Mouse (Mus musculus) forebrain, postnatal 0 days (tissue): ENCODE results near the gene Rnf8. TPM values are rescaled to one million over a fixed set of nuclear protein-coding genes. Genes with fewer than 3 reads are reported as not detected.

ENCODE experiments used
- ATAC-seq: fragments of 200-750 bp; cut with Nextera tagmentation; 2 replicates; pipeline ENCODE4 v1.8.0; 2017; ENCODE audit warnings: mild to moderate bottlenecking, moderate library complexity
- DNase-seq: peaks from one replicate; pipeline ENCODE4 v3.0.0-alpha.2; 2015
- H3K27ac ChIP-seq: fragments of 300-500 bp; sonication (generic); 2 replicates; pipeline ENCODE4 v1.5.1; 2014; ENCODE audit warnings: low read depth, mild to moderate bottlenecking, antibody characterized with exemption, low read length, moderate library complexity, mixed read lengths
- H3K27me3 ChIP-seq: fragments of 300-500 bp; sonication (generic); 2 replicates; pipeline ENCODE4 v1.6.1; 2014; ENCODE audit warnings: mild to moderate bottlenecking, low read length, mixed read lengths; ENCODE audit not compliant: insufficient read depth
- H3K36me3 ChIP-seq: fragments of 300-500 bp; sonication (generic); 2 replicates; pipeline ENCODE4 v1.6.1; 2014; ENCODE audit warnings: mild to moderate bottlenecking, moderate library complexity; ENCODE audit not compliant: insufficient read depth
- H3K4me1 ChIP-seq: fragments of 300-500 bp; sonication (generic); 2 replicates; pipeline ENCODE4 v1.6.1; 2014; ENCODE audit warnings: antibody characterized with exemption; ENCODE audit not compliant: insufficient read depth
- H3K4me2 ChIP-seq: fragments of 300-500 bp; sonication (generic); 2 replicates; pipeline ENCODE4 v1.6.1; 2014; ENCODE audit warnings: low read depth, mild to moderate bottlenecking, moderate library complexity
- H3K4me3 ChIP-seq: fragments of 300-500 bp; sonication (generic); 2 replicates; pipeline ENCODE4 v1.5.1; 2014; ENCODE audit warnings: low read depth, low read length, mixed read lengths
- H3K9ac ChIP-seq: fragments of 300-500 bp; sonication (generic); 2 replicates; pipeline ENCODE4 v1.6.1; 2014; ENCODE audit warnings: mild to moderate bottlenecking
- H3K9me3 ChIP-seq: fragments of 300-500 bp; sonication (generic); 2 replicates; pipeline ENCODE4 v1.6.1; 2016; ENCODE audit warnings: low read length
- CTCF ChIP-seq: sonication (generic); IDR thresholded peaks from 2 replicates; pipeline ENCODE4 v1.5.1; 2016; ENCODE audit warnings: antibody characterized with exemption, control low read depth, low read depth
- WGBS: fragments of 180-500 bp; shearing (Covaris S2); extraction: QIAGEN DNeasy Blood & Tissue Kit; methylation state at CpG from one replicate; pipeline ENCODE4 v1.1.7; 2014; 5-methylcytosine and 5-hydroxymethylcytosine counted together
- polyA plus RNA-seq: library from polyadenylated mRNA; unstranded; fragments of >200 nt; fragmentation: Nextera tagmentation; extraction: Ambion mirVana; gene quantifications from 2 replicates; pipeline ENCODE4 v1.2.1, GENCODE M21; 2015
- total RNA-seq: library from RNA; depleted of rRNA; stranded (reverse); fragments of >200 nt; gene quantifications from 2 replicates; pipeline ENCODE4 v1.2.3, GENCODE M21; 2014

Rnf8 gene
- total and polyA plus RNA-seq, 2 experiments from 2014 or later = 49.0 to 68.8 TPM

- H3K9ac ChIP-seq = no peak overlapping the region
- no peaks in the 10 kb centered on the region for H3K4me1 ChIP-seq
- no peak overlapping the region for H3K4me2 ChIP-seq
- no peak overlapping the region for H3K4me3 ChIP-seq
- H3K27me3 ChIP-seq = no peaks in the 10 kb centered on the region
- TF ChIP-seq CTCF = no peak
- H3K9me3 ChIP-seq = no peaks in the 10 kb centered on the region
- no peak overlapping the region for H3K27ac ChIP-seq
- ATAC-seq = no peak
- H3K36me3 ChIP-seq = peaks cover 63% of the 10 kb centered on the region
- DNase-seq = no peak
- WGBS = 95% methylated on average over 8 of the region's 8 CpGs
Observed at GRCm38 (mm10) chr17:29623488-29623887, 8.9 kb downstream of the Rnf8 start.

GRCm38 (mm10) chr17:29627285-29627684, 12.7 kb downstream of the Rnf8 start:
- H3K27me3 ChIP-seq = no peaks in the 10 kb centered on the region
- no peak overlapping the region for H3K9ac ChIP-seq
- H3K4me1 ChIP-seq = no peaks in the 10 kb centered on the region
- no peak overlapping the region for H3K4me2 ChIP-seq
- H3K9me3 ChIP-seq = no peaks in the 10 kb centered on the region
- no peak for TF ChIP-seq CTCF
- no peak overlapping the region for H3K4me3 ChIP-seq
- 90% methylated on average over 9 of the region's 9 CpGs for WGBS
- ATAC-seq (no peak), DNase-seq (no peak)
- H3K36me3 ChIP-seq = peaks cover 72% of the 10 kb centered on the region
- no peak overlapping the region for H3K27ac ChIP-seq

- H3K4me2 ChIP-seq = no peak overlapping the region
- H3K27ac ChIP-seq = no peak overlapping the region
- TF ChIP-seq CTCF = no peak
- peaks cover 72% of the 10 kb centered on the region for H3K36me3 ChIP-seq
- no peaks in the 10 kb centered on the region for H3K4me1 ChIP-seq
- no peak for DNase-seq
- H3K9me3 ChIP-seq = no peaks in the 10 kb centered on the region
- 84% methylated on average over 5 of the region's 5 CpGs for WGBS
- ATAC-seq = no peak
- no peaks in the 10 kb centered on the region for H3K27me3 ChIP-seq
- H3K4me3 ChIP-seq = no peak overlapping the region
- no peak overlapping the region for H3K9ac ChIP-seq
Observed at GRCm38 (mm10) chr17:29628946-29629345, 14.4 kb downstream of the Rnf8 start.

DNA sequence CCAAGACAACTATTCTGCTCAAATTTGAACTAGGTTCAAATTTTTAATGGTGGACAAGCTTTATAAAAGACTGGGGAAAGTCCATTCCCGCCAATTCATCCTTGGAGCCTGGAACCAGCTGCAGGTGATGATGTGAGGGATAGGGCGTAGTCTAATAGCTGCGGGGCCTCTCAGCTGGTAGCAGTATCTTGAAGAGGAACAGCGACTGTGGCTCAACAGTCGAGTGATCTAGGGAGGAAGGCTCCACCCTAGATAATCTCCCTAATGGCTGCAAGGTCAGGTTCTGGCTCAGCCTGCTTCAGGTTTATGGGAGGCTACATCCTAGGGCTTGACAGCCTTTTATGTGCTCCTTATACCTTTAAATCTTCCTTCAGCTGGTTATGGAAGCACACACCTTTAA, 15.0 kb downstream of the Rnf8 start:
- no peak for TF ChIP-seq CTCF
- H3K27me3 ChIP-seq = no peaks in the 10 kb centered on the region
- no peak overlapping the region for H3K27ac ChIP-seq
- H3K4me2 ChIP-seq = no peak overlapping the region
- 88% methylated on average over 5 of the region's 5 CpGs for WGBS
- no peak for DNase-seq
- H3K4me3 ChIP-seq = no peak overlapping the region
- ATAC-seq = no peak
- H3K9me3 ChIP-seq = no peaks in the 10 kb centered on the region
- peaks cover 74% of the 10 kb centered on the region for H3K36me3 ChIP-seq
- no peaks in the 10 kb centered on the region for H3K4me1 ChIP-seq
- H3K9ac ChIP-seq = no peak overlapping the region

DNA sequence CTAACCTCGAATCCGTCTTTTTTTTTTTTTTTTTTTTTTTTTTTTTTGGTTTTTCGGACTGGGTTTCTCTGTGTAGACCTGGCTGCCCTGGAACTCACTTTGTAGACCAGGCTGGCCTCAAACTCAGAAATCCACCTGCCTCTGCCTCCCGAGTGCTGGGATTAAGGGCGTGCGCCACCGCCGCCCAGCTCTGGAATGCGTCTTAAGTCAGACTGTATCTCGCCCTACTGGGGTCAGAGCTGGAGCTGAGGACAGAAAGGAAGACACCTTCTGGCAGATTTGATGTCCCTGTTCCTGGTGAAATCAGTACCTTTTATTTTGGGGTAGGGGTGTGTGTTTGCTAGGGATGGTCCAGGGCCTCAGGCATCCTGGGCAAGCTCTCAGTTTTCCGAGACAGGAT, 17.7 kb downstream of the Rnf8 start:
- H3K4me1 ChIP-seq = no peaks in the 10 kb centered on the region
- H3K9ac ChIP-seq = no peak overlapping the region
- H3K27ac ChIP-seq = no peak overlapping the region
- 97% methylated on average over 11 of the region's 11 CpGs for WGBS
- ATAC-seq (no peak), DNase-seq (no peak)
- H3K4me2 ChIP-seq = no peak overlapping the region
- no peaks in the 10 kb centered on the region for H3K27me3 ChIP-seq
- peaks cover 87% of the 10 kb centered on the region for H3K36me3 ChIP-seq
- no peak overlapping the region for H3K4me3 ChIP-seq
- H3K9me3 ChIP-seq = no peaks in the 10 kb centered on the region
- TF ChIP-seq CTCF = no peak

- Histone ChIP-seq H3K9me3 (no peaks in the 10 kb centered on the region), H3K4me2 (no peak overlapping the region), H3K4me3 (no peak overlapping the region), H3K27ac (no peak overlapping the region), H3K36me3 (peaks cover 83% of the 10 kb centered on the region), H3K27me3 (no peaks in the 10 kb centered on the region), H3K4me1 (no peaks in the 10 kb centered on the region), H3K9ac (no peak overlapping the region)
- WGBS = 92% methylated on average over 8 of the region's 8 CpGs
- no peak for TF ChIP-seq CTCF
- no peak for ATAC-seq
- no peak for DNase-seq
Observed at GRCm38 (mm10) chr17:29635492-29635891, 20.9 kb downstream of the Rnf8 start.

- Histone ChIP-seq H3K36me3 (peaks cover 83% of the 10 kb centered on the region), H3K27me3 (no peaks in the 10 kb centered on the region), H3K4me1 (no peaks in the 10 kb centered on the region), H3K4me2 (no peak overlapping the region), H3K4me3 (no peak overlapping the region), H3K9ac (no peak overlapping the region), H3K27ac (no peak overlapping the region), H3K9me3 (no peaks in the 10 kb centered on the region)
- DNase-seq (peak; percentile 70), ATAC-seq (no peak)
- TF ChIP-seq CTCF = peak; percentile 73
- 70% methylated on average over 5 of the region's 5 CpGs for WGBS
Observed at GRCm38 (mm10) chr17:29636118-29636517, 21.5 kb downstream of the Rnf8 start.

GRCm38 (mm10) chr17:29637377-29637776, 22.8 kb downstream of the Rnf8 start:
- DNase-seq (peak; percentile 10), ATAC-seq (no peak)
- WGBS = 81% methylated on average over 4 of the region's 4 CpGs
- Histone ChIP-seq H3K36me3 (peaks cover 83% of the 10 kb centered on the region), H3K4me2 (no peak overlapping the region), H3K9ac (no peak overlapping the region), H3K4me3 (no peak overlapping the region), H3K27me3 (no peaks in the 10 kb centered on the region), H3K4me1 (no peaks in the 10 kb centered on the region), H3K27ac (no peak overlapping the region), H3K9me3 (no peaks in the 10 kb centered on the region)
- TF ChIP-seq CTCF = no peak
